In genomic region chr2:118902051-118903025, GRCm38 (mm10) we compare ENCODE assay signal across 8 mouse cellular contexts. TPM values are rescaled to one million over a fixed set of nuclear protein-coding genes. Genes with fewer than 3 reads are reported as not detected.
DNase-seq lines count a peak whose midpoint lies in the region; ATAC-seq and TF ChIP-seq lines count a peak whose summit lies in the region.

No protein-coding gene starts in this region.

- peak overlapping the region; percentile 86 for H3K4me3 ChIP-seq in heart, embryonic 10.5 days
- H3K4me3 ChIP-seq in lung, postnatal 0 days (ENCODE audit: low read depth, low read length): peak overlapping the region; percentile 79

- peak; percentile 37 for ATAC-seq in lung, postnatal 0 days

- DNase-seq in 3T3-L1 (ENCODE audit: low read depth, low spot score) (peak; percentile 53), MN1 (ENCODE audit: low spot score) (peak; percentile 71)
- peak; percentile 37 to 52 for DNase-seq in cerebellum, postnatal 36 days
- DNase-seq in heart, embryonic 10.5 days (ENCODE audit: low spot score): peak; percentile 89
- peak; percentile 83 for DNase-seq in kidney, adult 9 months
- DNase-seq in lung, postnatal 0 days (ENCODE audit: low spot score): peak; percentile 68
- DNase-seq in retina, postnatal 1 day: peak; percentile 74
- no peak for DNase-seq in c-Kit-positive CD71-positive TER-119-positive erythroid progenitor cells, embryonic 14.5 days (ENCODE audit: low spot score)

- peak overlapping the region; percentile 84 for H3K9ac ChIP-seq in lung, postnatal 0 days (replicated peaks; ENCODE audit: low read depth)

- H3K9me3 ChIP-seq in heart, embryonic 10.5 days: no peaks in the 10 kb centered on the region
- no peaks in the 10 kb centered on the region for H3K9me3 ChIP-seq in lung, postnatal 0 days (ENCODE audit: low read length)

- peak overlapping the region; percentile 99 for H3K4me2 ChIP-seq in lung, postnatal 0 days (replicated peaks; ENCODE audit: low read depth, low read length)

- TF ChIP-seq CTCF in lung, postnatal 0 days (IDR thresholded peaks at IDR 0.05): peak; percentile 59

- peaks cover 40% of the 10 kb centered on the region for H3K27me3 ChIP-seq in heart, embryonic 10.5 days (ENCODE audit: insufficient read depth, poor library complexity, severe bottlenecking)
- peaks cover 8% of the 10 kb centered on the region; the same call in 1 of the 2 replicates for H3K27me3 ChIP-seq in lung, postnatal 0 days (replicated peaks; ENCODE audit: insufficient read depth, low read length)

- whole genome bisulfite sequencing in heart, embryonic 10.5 days: 1% methylated on average over 106 of the region's 106 CpGs
- WGBS in lung, postnatal 0 days: under 1% methylated on average over 75 of the region's 106 CpGs

- no peaks in the 10 kb centered on the region for H3K36me3 ChIP-seq in heart, embryonic 10.5 days
- H3K36me3 ChIP-seq in lung, postnatal 0 days (ENCODE audit: insufficient read depth, low read length): no peaks in the 10 kb centered on the region

- peaks cover 51% of the 10 kb centered on the region for H3K4me1 ChIP-seq in heart, embryonic 10.5 days
- H3K4me1 ChIP-seq in lung, postnatal 0 days (ENCODE audit: insufficient read depth, low read depth, low read length): peaks cover 10% of the 10 kb centered on the region; the same call in 1 of the 2 replicates

- TF ChIP-seq EP300 in lung, postnatal 0 days (IDR thresholded peaks at IDR 0.05): no peak

- H3K27ac ChIP-seq in heart, embryonic 10.5 days: peak overlapping the region; percentile 94
- peak overlapping the region; percentile 82 for H3K27ac ChIP-seq in lung, postnatal 0 days (ENCODE audit: low read length)

RNA-seq across cellular contexts. Expression of gene Bahd1, which starts 2.2 kb away (rescaled TPM):
- 3.3 and 4.4 TPM in 2 replicates for polyA plus RNA-seq in heart, embryonic 10.5 days (2016; fragmentation: Nextera tagmentation; extraction: Ambion mirVana)
- 5.1 and 5.4 TPM in 2 replicates for polyA plus RNA-seq in lung, postnatal 0 days (2015; fragmentation: Nextera tagmentation; extraction: Ambion mirVana)

RNA-seq across cellular contexts. Expression of gene Chst14, which starts 24.0 kb away (rescaled TPM):
- 18.8 and 20.1 TPM in 2 replicates for polyA plus RNA-seq in heart, embryonic 10.5 days (2016; fragmentation: Nextera tagmentation; extraction: Ambion mirVana)
- 20.8 and 22.0 TPM in 2 replicates for polyA plus RNA-seq in lung, postnatal 0 days (2015; fragmentation: Nextera tagmentation; extraction: Ambion mirVana)

RNA-seq across cellular contexts. Expression of gene Ivd, which starts 40.6 kb away (rescaled TPM):
- polyA plus RNA-seq in heart, embryonic 10.5 days (2016; fragmentation: Nextera tagmentation; extraction: Ambion mirVana): 67.2 and 82.4 TPM in 2 replicates
- polyA plus RNA-seq in lung, postnatal 0 days (2015; fragmentation: Nextera tagmentation; extraction: Ambion mirVana): 46.5 and 53.2 TPM in 2 replicates
